ENCODE assay signal across 9 mouse cellular contexts in the genomic region with DNA sequence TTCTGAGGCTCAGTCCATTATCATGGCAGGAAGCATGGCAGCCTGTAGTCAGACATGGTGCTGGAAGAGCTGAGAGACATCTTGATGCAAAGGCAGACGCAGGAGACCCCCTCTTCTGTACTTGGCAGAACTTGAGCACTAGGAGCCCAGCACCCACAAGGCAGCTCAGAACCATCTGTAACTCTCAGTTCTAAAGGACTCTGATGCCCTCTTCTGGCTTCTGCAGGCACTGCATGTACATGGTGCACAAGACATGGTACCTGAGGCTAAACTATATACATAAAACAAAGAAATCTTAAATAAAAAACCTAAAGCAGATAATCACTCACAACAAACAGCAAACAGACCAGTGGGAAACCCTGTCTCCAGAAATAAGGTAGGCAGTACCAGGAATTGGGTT. TPM values are rescaled to one million over a fixed set of nuclear protein-coding genes. Genes with fewer than 3 reads are reported as not detected.
DNase-seq lines count a peak whose midpoint lies in the region; ATAC-seq and TF ChIP-seq lines count a peak whose summit lies in the region.
"Had no signal": no experiment of that assay in that cellular context is flagged by ENCODE, and none has a peak within 500 bp of the region (broad histone marks: within the 10 kb centered on the region; RNA-seq: fewer than 3 reads in every experiment).

No protein-coding gene starts in this region.

- peaks cover 11 to 13% of the 10 kb centered on the region in 2 experiments for H3K4me1 ChIP-seq in liver, embryonic 14.5 days (replicated peaks; ENCODE audit: control insufficient read depth in 2 of 2, insufficient read depth in 2 of 2, low read length in 1 of 2)

- no peaks in the 10 kb centered on the region for H3K9me3 ChIP-seq in liver, embryonic 14.5 days (ENCODE audit: control insufficient read depth, low read length)
- H3K9me3 ChIP-seq: hindbrain, embryonic 15.5 days had no signal

- DNase-seq in cerebellum, adult 11-12 months, result peak; percentile 32
- DNase-seq in cerebellum, adult 11 months, result no peak
- DNase-seq in ovary, postnatal 36 days (ENCODE audit: low spot score), result peak; percentile 46
- no peak for DNase-seq in ovary, adult 18-20 months (ENCODE audit: low spot score)
- DNase-seq in cerebellum, postnatal 25 days, result peak; percentile 69 to 79
- DNase-seq in heart, postnatal 4 days, result peak; percentile 69
- peak in 2 of 3 experiments; percentile 36 to 38 for DNase-seq in liver, embryonic 14.5 days (ENCODE audit: low read depth in 3 of 3, low spot score in 3 of 3)
- peak; percentile 28 for DNase-seq in skeletal muscle tissue, adult 2 months (ENCODE audit: low read depth, low spot score)

- no peaks in the 10 kb centered on the region; the same call in none of the 2 replicates for H3K36me3 ChIP-seq in liver, embryonic 14.5 days (replicated peaks; ENCODE audit: control insufficient read depth, insufficient read depth, low read depth)

- no peak overlapping the region for H3K4me3 ChIP-seq in liver, embryonic 14.5 days (ENCODE audit: insufficient read depth in 1 of 2, low read depth in 2 of 2, low read length in 2 of 2)
- H3K4me3 ChIP-seq: hindbrain, embryonic 15.5 days had no signal

- H3K27ac ChIP-seq in liver, embryonic 14.5 days, result no peak overlapping the region
- H3K27ac ChIP-seq: hindbrain, embryonic 15.5 days had no signal

- ATAC-seq in liver, embryonic 14.5 days (ENCODE audit: insufficient read depth), result no peak

- H3K27me3 ChIP-seq in liver, embryonic 14.5 days (ENCODE audit: control insufficient read depth, insufficient read depth, low read length), result no peaks in the 10 kb centered on the region
- H3K27me3 ChIP-seq: hindbrain, embryonic 15.5 days had no signal

- WGBS in liver, embryonic 14.5 days (ENCODE audit: insufficient replicate concordance), result 75% methylated on average over 1 of the region's 1 CpGs

- no peak overlapping the region for H3K4me2 ChIP-seq in liver, embryonic 14.5 days (ENCODE audit: low read depth)
- H3K4me2 ChIP-seq: hindbrain, embryonic 15.5 days had no signal

- TF ChIP-seq EP300 in liver, embryonic 14.5 days (IDR thresholded peaks at IDR 0.05; ENCODE audit: low read depth), result no peak

- no peak overlapping the region for H3K9ac ChIP-seq in liver, embryonic 14.5 days (replicated peaks)
- H3K9ac ChIP-seq: hindbrain, embryonic 15.5 days had no signal

- peak; percentile 84 for TF ChIP-seq CTCF in liver, embryonic 14.5 days (IDR thresholded peaks at IDR 0.05; ENCODE audit: low read depth)

RNA-seq across cellular contexts. Expression of a gene that starts 3.9 kb away (rescaled TPM):
- under 1 TPM; 0.18 to 0.21 TPM for total RNA-seq in heart, postnatal 4 days (2021)
- polyA plus RNA-seq in liver, embryonic 14.5 days (2012; rRNA removed), result 0.02 TPM in 1 of 2 replicates, not detected in the other
- polyA plus RNA-seq in liver, embryonic 14.5 days (2014; fragmentation: Nextera tagmentation; extraction: Ambion mirVana), result not detected in 2 replicates

RNA-seq across cellular contexts. Expression of a gene that starts 4.0 kb away (rescaled TPM):
- 10 to 100 TPM; 26.4 to 26.8 TPM for total RNA-seq in heart, postnatal 4 days (2021)
- 10.5 and 10.7 TPM in 2 replicates for polyA plus RNA-seq in liver, embryonic 14.5 days (2012; rRNA removed)
- 15.7 and 19.1 TPM in 2 replicates for polyA plus RNA-seq in liver, embryonic 14.5 days (2014; fragmentation: Nextera tagmentation; extraction: Ambion mirVana)

RNA-seq across cellular contexts. Expression of a gene that starts 6.2 kb away (rescaled TPM):
- 1 to 10 TPM; 1.0 to 1.3 TPM for total RNA-seq in heart, postnatal 4 days (2021)
- polyA plus RNA-seq in liver, embryonic 14.5 days (2012; rRNA removed), result 0.42 and 0.47 TPM in 2 replicates
- 0.05 TPM in 2 replicates for polyA plus RNA-seq in liver, embryonic 14.5 days (2014; fragmentation: Nextera tagmentation; extraction: Ambion mirVana)

RNA-seq across cellular contexts. Expression of a gene that starts 9.5 kb away (rescaled TPM):
- 10 to 100 TPM; 56.4 to 57.0 TPM for total RNA-seq in heart, postnatal 4 days (2021)
- polyA plus RNA-seq in liver, embryonic 14.5 days (2012; rRNA removed), result 11.6 and 22.8 TPM in 2 replicates
- 69.1 and 73.6 TPM in 2 replicates for polyA plus RNA-seq in liver, embryonic 14.5 days (2014; fragmentation: Nextera tagmentation; extraction: Ambion mirVana)

RNA-seq across cellular contexts. Expression of a gene that starts 30.7 kb away (rescaled TPM):
- total RNA-seq in heart, postnatal 4 days (2021), result under 1 TPM; 0.14 to 0.19 TPM
- polyA plus RNA-seq in liver, embryonic 14.5 days (2012; rRNA removed), result 0.26 and 0.39 TPM in 2 replicates
- 0.13 and 0.22 TPM in 2 replicates for polyA plus RNA-seq in liver, embryonic 14.5 days (2014; fragmentation: Nextera tagmentation; extraction: Ambion mirVana)

Comparison
In these comparisons a context has a peak if more than half of its experiments do, and no peak if none do; other contexts are left out.
1. DNase-seq: peak in cerebellum, adult 11-12 months (single experiment), ovary, postnatal 36 days (single experiment), cerebellum, postnatal 25 days (2 of 2), heart, postnatal 4 days (single experiment), liver, embryonic 14.5 days (2 of 3) and skeletal muscle tissue, adult 2 months (single experiment); none in cerebellum, adult 11 months (single experiment) and ovary, adult 18-20 months (single experiment).